Mouse (Mus musculus) Muller cell, postnatal 12 days (primary cell): ENCODE results near the gene Slc22a5.
"Not testable (repeated sequence)": the region's sequence is repeated elsewhere in the genome, so short reads cannot be mapped to it uniquely, and the experiment has no call there.

Experiments used
- DNase-seq: peaks from one replicate; pipeline ENCODE4 v3.0.0-alpha.2; 2015; ENCODE audit errors: inconsistent ontology term

Slc22a5 gene

GRCm38 (mm10) chr11:53891505-53892451 is at the start of gene Slc22a5:
Slc22a5 (minus strand) TSS chr11:53891660.
- DNase-seq, result peak; percentile 99

- not testable (repeated sequence) for DNase-seq
Measured at GRCm38 (mm10) chr11:53931944-53932318, 40.5 kb upstream of the Slc22a5 start.

- DNase-seq, result peak; percentile 53
Measured at GRCm38 (mm10) chr11:53931091-53931943, 39.9 kb upstream of the Slc22a5 start.

- DNase-seq, result no peak
Measured at GRCm38 (mm10) chr11:53929741-53930140, 38.3 kb upstream of the Slc22a5 start.

GRCm38 (mm10) chr11:53928585-53928984 is 37.1 kb upstream of the Slc22a5 start:
- DNase-seq, result peak; percentile 50

- no peak for DNase-seq
Measured at GRCm38 (mm10) chr11:53926303-53926702, 34.8 kb upstream of the Slc22a5 start.

- no peak for DNase-seq
Measured at GRCm38 (mm10) chr11:53918851-53919250, 27.4 kb upstream of the Slc22a5 start.

GRCm38 (mm10) chr11:53911011-53911410 is 19.6 kb upstream of the Slc22a5 start:
- DNase-seq, result no peak

- DNase-seq, result no peak
Measured at GRCm38 (mm10) chr11:53908686-53909085, 17.2 kb upstream of the Slc22a5 start.

GRCm38 (mm10) chr11:53904534-53904925 is 13.1 kb upstream of the Slc22a5 start:
- no peak for DNase-seq

GRCm38 (mm10) chr11:53903781-53904533 is 12.5 kb upstream of the Slc22a5 start:
- peak; percentile 76 for DNase-seq

GRCm38 (mm10) chr11:53902741-53903140 is 11.3 kb upstream of the Slc22a5 start:
- peak; percentile 56 for DNase-seq

GRCm38 (mm10) chr11:53900991-53901390 is 9.5 kb upstream of the Slc22a5 start:
- no peak for DNase-seq

GRCm38 (mm10) chr11:53899981-53900380 is 8.5 kb upstream of the Slc22a5 start:
- peak; percentile 42 for DNase-seq

GRCm38 (mm10) chr11:53899004-53899403 is 7.5 kb upstream of the Slc22a5 start:
- DNase-seq, result no peak

GRCm38 (mm10) chr11:53896935-53897334 is 5.5 kb upstream of the Slc22a5 start:
- no peak for DNase-seq

GRCm38 (mm10) chr11:53893451-53893850 is 2.0 kb upstream of the Slc22a5 start:
- no peak for DNase-seq

GRCm38 (mm10) chr11:53892716-53893416 is 1.4 kb upstream of the Slc22a5 start:
- peak; percentile 31 for DNase-seq

GRCm38 (mm10) chr11:53890906-53891504 is 455 bp downstream of the Slc22a5 start:
- no peak for DNase-seq

- no peak for DNase-seq
Measured at GRCm38 (mm10) chr11:53890225-53890624, 1.2 kb downstream of the Slc22a5 start.
